Mouse (Mus musculus): ENCODE measurements at regions not wholly inside any gene's neighbourhood (a gene's known extent, or its start where the extent isn't known, plus 50 kb on each side); places are given as distances from the start of the nearest gene placed in this dataset.

DNA sequence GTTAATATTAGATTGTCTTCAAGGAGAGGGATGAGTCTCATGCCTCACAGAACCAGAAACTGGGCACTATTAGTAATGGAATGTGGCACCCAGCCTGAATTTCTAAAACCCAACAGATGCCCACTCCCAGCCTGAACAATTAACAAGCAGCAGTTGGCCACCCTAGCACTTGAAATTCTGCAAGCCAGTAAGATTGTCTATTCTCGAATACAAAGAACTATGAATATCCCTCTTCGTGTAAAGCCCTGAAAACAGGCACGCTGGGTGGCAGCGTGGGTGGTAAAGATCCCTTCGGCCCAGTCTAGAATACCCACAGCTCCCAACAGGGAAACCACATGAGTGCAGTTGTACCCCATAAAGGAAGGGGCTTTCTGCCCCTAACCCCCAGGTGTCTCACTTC is 138.0 kb upstream of the Plxnc1 start:
- H3K36me3 ChIP-seq: no peaks in the 10 kb centered on the region
- H3K4me3 ChIP-seq (replicated peaks): no peak overlapping the region
- peaks cover 6% of the 10 kb centered on the region; the same call in 1 of the 2 replicates for H3K4me1 ChIP-seq
- no peak for ATAC-seq (ENCODE audit: insufficient read depth, low FRiP score, low read depth)
- no peak overlapping the region for H3K27ac ChIP-seq
- H3K9me3 ChIP-seq: no peaks in the 10 kb centered on the region
- H3K4me2 ChIP-seq: no peak overlapping the region
- 88% methylated on average over 5 of the region's 5 CpGs for WGBS
- no peaks in the 10 kb centered on the region for H3K27me3 ChIP-seq (replicated peaks)
- no peak overlapping the region for H3K9ac ChIP-seq

DNA sequence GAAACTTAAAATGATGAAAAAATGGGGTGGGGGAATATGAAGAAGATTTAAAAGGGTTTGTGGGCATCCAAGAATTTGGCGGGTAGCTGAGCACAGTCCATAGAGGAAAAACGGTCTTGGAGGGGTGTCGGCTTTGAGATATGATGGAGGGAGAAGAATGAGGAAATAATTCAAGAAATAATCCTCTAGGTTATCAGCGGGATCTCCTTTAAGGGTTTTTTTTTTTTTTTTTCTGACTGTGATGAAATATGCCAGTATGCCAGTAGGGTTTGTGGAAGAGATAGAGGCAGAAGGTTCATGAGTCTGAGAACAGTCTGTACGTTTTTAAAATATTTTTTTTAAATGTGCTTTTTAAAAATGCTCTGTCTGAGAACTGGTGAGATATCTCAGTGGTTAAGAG is 135.3 kb upstream of the Plxnc1 start:
- Histone ChIP-seq H3K4me3 (replicated peaks) (no peak overlapping the region), H3K4me2 (no peak overlapping the region), H3K27me3 (replicated peaks) (no peaks in the 10 kb centered on the region), H3K4me1 (peaks cover 6% of the 10 kb centered on the region; the same call in 1 of the 2 replicates), H3K27ac (no peak overlapping the region), H3K9ac (no peak overlapping the region), H3K9me3 (no peaks in the 10 kb centered on the region), H3K36me3 (no peaks in the 10 kb centered on the region)
- ATAC-seq (ENCODE audit: insufficient read depth, low FRiP score, low read depth): no peak
- 73% methylated on average over 5 of the region's 5 CpGs for WGBS

DNA sequence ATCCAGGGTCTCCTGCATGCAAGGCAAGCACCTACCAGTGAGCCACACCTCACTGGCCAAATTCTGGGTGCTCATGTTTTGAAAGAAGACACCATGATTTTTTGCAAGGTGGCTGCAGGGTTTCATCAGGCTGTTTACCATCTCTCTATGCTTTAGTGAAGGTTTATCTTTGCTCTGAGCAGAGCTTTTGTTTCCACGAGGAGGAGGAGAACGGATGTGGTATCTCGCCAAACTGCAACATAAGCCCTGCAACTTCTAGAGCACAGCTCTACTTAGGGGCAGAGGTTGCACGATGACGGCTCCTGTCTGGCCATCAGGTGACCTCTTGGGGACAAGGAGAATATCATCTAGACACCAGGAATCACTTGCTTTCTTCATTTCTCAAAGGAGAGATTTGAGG is 131.8 kb upstream of the Plxnc1 start:
- Histone ChIP-seq H3K9ac (no peak overlapping the region), H3K4me1 (no peaks in the 10 kb centered on the region), H3K27me3 (replicated peaks) (no peaks in the 10 kb centered on the region), H3K4me3 (replicated peaks) (no peak overlapping the region), H3K36me3 (no peaks in the 10 kb centered on the region), H3K27ac (no peak overlapping the region), H3K9me3 (no peaks in the 10 kb centered on the region), H3K4me2 (no peak overlapping the region)
- ATAC-seq (ENCODE audit: insufficient read depth, low FRiP score, low read depth): no peak
- WGBS: 63% methylated on average over 5 of the region's 5 CpGs

DNA sequence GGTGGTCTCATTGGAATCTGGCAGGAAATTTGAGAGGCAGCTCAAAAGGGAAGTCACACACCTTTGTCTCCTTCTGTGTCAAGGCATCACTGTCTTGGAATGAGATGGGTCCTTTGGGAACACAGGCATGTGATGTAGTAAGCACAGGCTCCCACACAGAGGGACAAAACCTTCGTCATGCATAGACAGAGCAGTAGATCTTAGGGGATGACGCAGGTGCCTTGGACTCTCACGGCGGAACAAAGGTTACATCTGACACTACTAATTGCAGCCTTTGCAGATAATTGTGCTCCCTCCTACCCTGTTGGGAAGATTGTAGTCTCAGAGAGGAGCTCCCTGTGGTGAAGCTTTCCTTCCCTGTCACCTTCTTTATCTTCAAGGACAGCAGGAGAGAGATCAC is 131.3 kb upstream of the Plxnc1 start:
- H3K27ac ChIP-seq: no peak overlapping the region
- 67% methylated on average over 4 of the region's 4 CpGs for WGBS
- H3K9me3 ChIP-seq: no peaks in the 10 kb centered on the region
- no peak overlapping the region for H3K9ac ChIP-seq
- no peaks in the 10 kb centered on the region for H3K36me3 ChIP-seq
- no peaks in the 10 kb centered on the region for H3K4me1 ChIP-seq
- no peak for ATAC-seq (ENCODE audit: insufficient read depth, low FRiP score, low read depth)
- no peak overlapping the region for H3K4me3 ChIP-seq (replicated peaks)
- no peaks in the 10 kb centered on the region for H3K27me3 ChIP-seq (replicated peaks)
- no peak overlapping the region for H3K4me2 ChIP-seq

DNA sequence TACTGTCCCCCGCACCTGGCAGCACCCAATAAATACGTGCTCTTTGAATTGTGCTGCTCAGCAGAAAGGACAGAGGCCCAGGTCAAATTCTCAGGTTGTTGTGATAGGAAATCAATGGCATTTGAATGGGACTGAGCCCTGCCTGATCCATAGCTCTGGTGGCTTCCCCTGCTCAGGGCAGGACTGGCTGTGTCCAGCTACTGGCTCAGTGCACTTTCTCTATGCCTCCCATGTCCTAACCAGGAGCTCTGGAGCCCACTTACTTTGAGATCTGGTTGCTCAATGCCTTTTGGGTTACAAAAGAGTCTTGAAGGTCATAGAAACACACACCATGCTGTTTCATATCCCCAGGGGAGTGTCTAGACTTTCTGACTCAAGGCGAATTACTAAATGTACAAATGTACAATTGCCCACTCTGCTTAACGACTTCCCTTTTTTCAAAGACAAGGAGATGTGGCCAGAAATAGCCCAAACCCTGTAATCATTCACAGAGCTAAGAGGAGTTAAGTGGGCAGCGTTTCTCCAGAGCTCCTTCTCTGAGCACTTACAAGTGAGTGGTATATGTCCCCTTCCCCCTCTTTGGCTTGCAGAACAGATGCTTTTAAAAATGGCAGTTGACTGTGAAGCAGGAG is 130.4 kb upstream of the Plxnc1 start:
- Histone ChIP-seq H3K36me3 (no peaks in the 10 kb centered on the region), H3K27ac (no peak overlapping the region), H3K27me3 (replicated peaks) (no peaks in the 10 kb centered on the region), H3K4me3 (replicated peaks) (no peak overlapping the region), H3K4me1 (no peaks in the 10 kb centered on the region), H3K9me3 (no peaks in the 10 kb centered on the region), H3K9ac (no peak overlapping the region), H3K4me2 (no peak overlapping the region)
- WGBS: 46% methylated on average over 5 of the region's 5 CpGs
- ATAC-seq (ENCODE audit: insufficient read depth, low FRiP score, low read depth): no peak

DNA sequence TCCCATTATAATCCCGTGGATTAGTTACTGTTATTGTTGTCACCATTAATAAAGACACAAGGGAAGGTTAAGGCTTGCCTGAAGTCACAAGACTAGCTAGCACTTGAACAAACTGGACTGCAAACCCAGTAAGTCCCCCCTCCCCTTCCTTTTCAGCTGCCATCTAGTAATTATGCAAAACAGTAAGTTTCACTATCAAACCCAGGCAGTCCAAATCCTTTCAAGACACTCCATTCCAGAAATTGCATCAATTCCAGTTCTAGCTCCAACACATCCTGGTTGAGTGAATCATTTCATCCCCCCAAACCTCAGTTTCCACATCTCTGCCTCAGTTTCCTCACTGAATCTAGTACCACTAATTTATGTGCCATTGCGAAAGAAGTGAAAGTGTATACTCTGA is 129.7 kb upstream of the Plxnc1 start:
- H3K4me1 ChIP-seq: no peaks in the 10 kb centered on the region
- ATAC-seq (ENCODE audit: insufficient read depth, low FRiP score, low read depth): no peak

DNA sequence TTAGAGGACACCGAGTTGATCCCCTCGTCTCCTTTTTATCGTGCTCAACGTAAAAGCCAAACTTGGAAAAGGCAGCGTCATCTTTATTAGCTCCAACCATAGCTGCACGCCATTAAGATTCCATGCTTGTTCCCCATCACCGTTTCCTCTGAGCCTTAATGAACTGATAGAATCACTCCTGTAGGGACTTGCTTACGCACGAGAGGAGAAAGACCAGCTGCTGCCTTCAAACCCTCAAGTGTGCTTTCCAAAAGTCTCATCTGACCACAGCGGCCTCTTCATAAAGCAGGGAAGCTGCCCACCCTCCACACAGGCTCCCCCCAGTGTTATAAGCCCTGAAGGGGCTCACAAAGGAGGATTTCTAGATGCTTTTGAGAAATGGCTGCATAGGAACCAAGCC is 123.3 kb upstream of the Plxnc1 start:
- no peak overlapping the region for H3K27ac ChIP-seq

More for the DNA sequence above, 129.7 kb upstream of the Plxnc1 start:
- H3K36me3 ChIP-seq: no peaks in the 10 kb centered on the region
- H3K27me3 ChIP-seq (replicated peaks): no peaks in the 10 kb centered on the region
- WGBS: 84% methylated on average over 2 of the region's 2 CpGs
- no peak overlapping the region for H3K4me3 ChIP-seq (replicated peaks)
- H3K9me3 ChIP-seq: no peaks in the 10 kb centered on the region
- no peak overlapping the region for H3K4me2 ChIP-seq
- no peak overlapping the region for H3K27ac ChIP-seq
- H3K9ac ChIP-seq: no peak overlapping the region

DNA sequence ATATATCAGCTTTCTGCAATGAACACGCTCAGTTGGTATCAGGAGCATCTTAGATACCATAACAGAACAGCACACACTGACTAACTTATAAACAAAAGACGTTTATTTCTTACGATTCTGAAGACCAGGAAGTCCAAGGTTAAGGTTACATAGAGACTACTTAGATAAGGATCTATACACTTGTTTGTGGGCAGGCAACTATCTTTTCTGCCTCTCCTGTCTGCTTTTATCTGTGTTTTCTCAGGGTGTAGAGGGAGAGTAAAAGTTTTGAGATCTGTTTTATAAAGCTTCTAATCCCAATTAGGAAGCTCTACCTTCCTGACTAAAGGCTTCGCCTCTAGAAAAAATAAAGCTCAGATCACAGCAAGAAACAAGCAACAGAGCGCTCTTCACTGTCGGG is 122.1 kb upstream of the Plxnc1 start:
- 58% methylated on average over 6 of the region's 6 CpGs for WGBS
- no peaks in the 10 kb centered on the region for H3K4me1 ChIP-seq
- no peak for ATAC-seq (ENCODE audit: insufficient read depth, low FRiP score, low read depth)

More for the DNA sequence above, 123.3 kb upstream of the Plxnc1 start:
- Histone ChIP-seq H3K36me3 (no peaks in the 10 kb centered on the region), H3K27me3 (replicated peaks) (no peaks in the 10 kb centered on the region), H3K4me2 (no peak overlapping the region), H3K4me3 (replicated peaks) (no peak overlapping the region), H3K9me3 (no peaks in the 10 kb centered on the region), H3K4me1 (no peaks in the 10 kb centered on the region), H3K9ac (no peak overlapping the region)
- no peak for ATAC-seq (ENCODE audit: insufficient read depth, low FRiP score, low read depth)
- WGBS: 62% methylated on average over 10 of the region's 10 CpGs

DNA sequence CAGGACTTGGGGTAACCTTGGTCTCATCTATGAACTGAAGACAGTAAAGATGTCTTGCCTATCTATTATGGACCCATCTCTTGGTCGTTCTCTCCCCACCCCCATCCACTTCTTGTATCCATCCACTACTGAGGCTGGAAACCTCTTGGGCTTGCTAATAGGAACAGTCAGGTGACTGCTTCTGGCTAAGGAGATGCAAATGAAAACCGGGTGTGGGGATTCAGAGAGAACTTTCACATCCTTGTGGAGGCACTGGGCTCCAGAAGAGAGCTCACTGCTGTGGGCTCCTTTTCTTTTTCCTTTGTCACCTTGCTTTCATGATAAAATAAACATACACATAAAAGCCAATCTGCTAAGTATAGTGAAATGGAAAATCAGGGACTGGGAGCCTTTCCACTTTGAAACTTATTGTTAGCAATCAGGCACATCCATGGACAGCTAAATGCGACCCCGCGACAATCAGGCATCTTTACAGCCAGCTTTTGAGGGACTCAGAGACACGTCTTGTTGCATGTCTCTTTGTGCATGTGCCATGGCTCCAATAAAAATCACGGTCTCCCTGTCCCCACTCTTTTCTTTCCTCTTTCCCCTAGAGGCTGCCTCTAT is 115.0 kb upstream of the Plxnc1 start:
- H3K4me2 ChIP-seq: no peak overlapping the region
- H3K9me3 ChIP-seq: no peaks in the 10 kb centered on the region
- no peaks in the 10 kb centered on the region for H3K36me3 ChIP-seq
- 72% methylated on average over 7 of the region's 7 CpGs for WGBS
- H3K27ac ChIP-seq: no peak overlapping the region
- no peak overlapping the region for H3K4me3 ChIP-seq (replicated peaks)
- no peaks in the 10 kb centered on the region for H3K4me1 ChIP-seq
- no peak overlapping the region for H3K9ac ChIP-seq
- no peak for ATAC-seq (ENCODE audit: insufficient read depth, low FRiP score, low read depth)
- H3K27me3 ChIP-seq (replicated peaks): no peaks in the 10 kb centered on the region

More for the DNA sequence above, 122.1 kb upstream of the Plxnc1 start:
- H3K4me3 ChIP-seq (replicated peaks): no peak overlapping the region
- H3K27ac ChIP-seq: no peak overlapping the region
- no peaks in the 10 kb centered on the region for H3K9me3 ChIP-seq
- no peak overlapping the region for H3K9ac ChIP-seq
- H3K27me3 ChIP-seq (replicated peaks): no peaks in the 10 kb centered on the region
- H3K36me3 ChIP-seq: no peaks in the 10 kb centered on the region
- no peak overlapping the region for H3K4me2 ChIP-seq

DNA sequence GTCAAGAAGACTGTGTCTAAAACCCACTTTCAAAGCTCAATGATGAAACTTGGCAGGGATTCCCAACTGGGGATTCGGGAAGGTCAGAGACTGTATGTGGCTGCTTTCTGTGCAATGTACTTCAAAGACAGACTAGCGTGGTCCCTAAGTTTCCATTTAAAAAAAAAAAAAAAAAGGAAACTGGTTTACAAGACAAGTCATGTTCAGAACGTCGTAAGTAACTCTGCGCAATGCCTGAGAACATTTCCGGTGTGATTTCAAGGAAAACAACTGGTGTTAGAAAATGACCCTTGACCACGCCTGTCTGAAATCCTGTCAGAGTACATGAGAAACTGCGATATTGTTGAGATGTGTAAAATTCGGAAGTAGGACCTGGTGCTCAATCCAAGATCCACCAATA is 114.4 kb upstream of the Plxnc1 start:
- no peaks in the 10 kb centered on the region for H3K36me3 ChIP-seq
- ATAC-seq (ENCODE audit: insufficient read depth, low FRiP score, low read depth): no peak
- no peaks in the 10 kb centered on the region for H3K9me3 ChIP-seq
- no peak overlapping the region for H3K9ac ChIP-seq
- H3K27ac ChIP-seq: no peak overlapping the region
- H3K4me3 ChIP-seq (replicated peaks): no peak overlapping the region
- H3K4me2 ChIP-seq: no peak overlapping the region
- H3K4me1 ChIP-seq: no peaks in the 10 kb centered on the region
- no peaks in the 10 kb centered on the region for H3K27me3 ChIP-seq (replicated peaks)
- 78% methylated on average over 9 of the region's 9 CpGs for WGBS

DNA sequence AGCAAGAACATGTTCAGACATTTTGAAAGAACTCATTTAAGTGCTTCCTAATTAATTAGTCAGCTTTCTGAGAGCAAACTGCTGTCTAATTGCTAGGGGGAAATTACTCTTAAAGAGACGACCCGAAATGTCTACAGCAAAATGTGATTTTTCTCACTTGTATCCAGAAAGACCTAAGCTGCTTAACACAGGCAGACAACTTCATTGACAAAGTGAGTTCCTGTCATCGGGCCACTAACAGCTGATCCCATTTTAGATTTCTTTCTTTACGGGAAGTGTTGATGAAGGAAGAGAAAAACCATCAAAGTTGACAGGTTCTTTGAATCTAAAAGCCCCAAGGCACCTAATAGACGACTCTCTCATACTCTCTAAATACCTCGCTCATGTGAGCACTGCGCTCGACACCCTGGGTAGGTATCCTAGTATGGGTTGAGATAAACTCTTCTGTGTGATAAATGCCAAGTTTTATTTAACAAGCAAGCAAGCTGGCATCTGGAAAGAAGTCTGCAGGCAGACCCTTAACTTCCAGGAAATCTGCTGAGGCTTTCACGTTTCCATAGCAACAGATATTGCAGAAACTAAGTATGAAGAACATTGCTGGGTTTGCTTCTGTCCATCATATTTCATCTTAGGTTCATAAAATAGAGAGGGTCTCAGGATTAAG is 112.5 kb upstream of the Plxnc1 start:
- ATAC-seq (ENCODE audit: insufficient read depth, low FRiP score, low read depth): no peak
- Histone ChIP-seq H3K36me3 (no peaks in the 10 kb centered on the region), H3K27ac (no peak overlapping the region), H3K27me3 (replicated peaks) (no peaks in the 10 kb centered on the region), H3K9ac (no peak overlapping the region), H3K4me2 (no peak overlapping the region), H3K4me1 (no peaks in the 10 kb centered on the region), H3K9me3 (no peaks in the 10 kb centered on the region), H3K4me3 (replicated peaks) (no peak overlapping the region)
- WGBS: 65% methylated on average over 9 of the region's 9 CpGs

DNA sequence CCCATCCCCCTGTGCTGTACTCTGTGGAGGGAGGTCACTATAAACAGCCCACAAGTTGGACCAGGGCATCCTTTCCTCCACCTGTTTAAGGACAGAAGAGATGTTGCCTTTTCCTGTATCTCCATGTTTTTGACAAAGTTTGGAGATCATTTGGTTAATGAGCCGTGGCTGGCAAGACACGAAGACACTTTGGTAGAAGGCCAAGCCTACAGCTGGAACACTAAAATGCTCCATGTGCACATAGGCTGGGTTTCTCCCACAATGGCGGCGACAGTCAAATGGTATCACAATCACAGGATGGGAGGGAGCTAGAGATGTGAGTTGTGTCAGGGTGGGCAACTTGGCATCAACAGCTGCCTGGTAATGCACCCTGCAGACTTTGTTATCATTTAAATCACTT is 111.9 kb upstream of the Plxnc1 start:
- Histone ChIP-seq H3K4me3 (replicated peaks) (no peak overlapping the region), H3K27ac (no peak overlapping the region), H3K27me3 (replicated peaks) (no peaks in the 10 kb centered on the region), H3K9ac (no peak overlapping the region), H3K36me3 (no peaks in the 10 kb centered on the region), H3K4me2 (no peak overlapping the region), H3K4me1 (no peaks in the 10 kb centered on the region), H3K9me3 (no peaks in the 10 kb centered on the region)
- WGBS: 69% methylated on average over 4 of the region's 4 CpGs
- ATAC-seq (ENCODE audit: insufficient read depth, low FRiP score, low read depth): no peak

Measured in stomach, embryonic 15.5 days (tissue).